Mouse (Mus musculus): Measurements from ENCODE around the gene Invs. TPM values are rescaled to one million over a fixed set of nuclear protein-coding genes. Genes with fewer than 3 reads are reported as not detected.

Gene Invs
- total and polyA plus RNA-seq, 3 experiments: 5.1 to 6.9 (median 5.7) TPM

DNA sequence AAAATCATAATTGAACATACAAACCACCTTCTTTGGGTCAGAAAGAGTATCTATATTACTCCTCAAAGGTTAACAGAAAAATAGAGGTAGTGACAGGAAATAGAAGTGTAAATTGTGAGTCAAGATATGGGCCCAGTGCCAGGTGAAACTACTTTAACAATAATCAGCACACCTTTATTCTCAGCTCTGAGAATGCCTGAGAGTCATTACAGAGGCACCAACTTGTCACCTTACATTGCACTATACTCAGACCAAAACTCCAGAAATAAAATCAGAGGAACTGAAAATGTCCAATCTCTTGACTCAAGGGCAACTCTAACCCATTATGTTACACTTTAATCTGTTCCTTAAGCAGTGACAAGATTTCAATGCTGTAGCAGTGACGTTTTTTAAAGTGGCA lies 11.4 kb upstream of the Invs start:
- dilution Hi-C loops (cut with MboI; ENCODE audit: extremely low pct_ligation_motif_present, extremely low pct_unique_long_range_greater_than_20kb, low sequenced_read_pairs) (no loop called here), in situ Hi-C loops (cut with MboI; ENCODE audit: low pct_ligation_motif_present, low pct_unique_long_range_greater_than_20kb, low sequenced_read_pairs) (no loop called here)
- no peak for DNase-seq (ENCODE audit: extremely low read depth)
- TF ChIP-seq E2F4 (IDR thresholded peaks at IDR 0.05; ENCODE audit: insufficient replicate concordance, low read depth, low read length): no peak
- no peak for TF ChIP-seq USF1 (IDR thresholded peaks at IDR 0.05; ENCODE audit: low read depth, low read length)
- no peak for TF ChIP-seq USF2 (conservative IDR thresholded peaks at IDR 0.05; ENCODE audit: low read depth, low read length)
- TF ChIP-seq BHLHE40 (IDR thresholded peaks at IDR 0.05; ENCODE audit: low read depth, low read length): peak; percentile 59
- no peak for TF ChIP-seq GABPA (IDR thresholded peaks at IDR 0.05; ENCODE audit: insufficient replicate concordance, low read depth, low read length)
- 0 out of 2 replicates have a peak, but pooled peaks have one; percentile 44 for TF ChIP-seq MAFK (IDR thresholded peaks at IDR 0.05; ENCODE audit: insufficient replicate concordance, low read length)
- peak; percentile 84 for TF ChIP-seq JUND (conservative IDR thresholded peaks at IDR 0.05; ENCODE audit: low read depth, low read length)
- peak; percentile 43; the same call in 1 of the 2 replicates for TF ChIP-seq ETS1 (conservative IDR thresholded peaks at IDR 0.05; ENCODE audit: low read depth, low read length)
- TF ChIP-seq KAT2A (IDR thresholded peaks at IDR 0.05; ENCODE audit: insufficient replicate concordance, low read length): no peak
- TF ChIP-seq UBTF (IDR thresholded peaks at IDR 0.05; ENCODE audit: low read depth, low read length): no peak
- TF ChIP-seq JUN (IDR thresholded peaks at IDR 0.05; ENCODE audit: insufficient read depth, low read depth, low read length): peak; percentile 55; the same call in 1 of the 2 replicates
- TF ChIP-seq MXI1 (IDR thresholded peaks at IDR 0.05; ENCODE audit: low read depth, low read length): no peak
- peak; percentile 93 for TF ChIP-seq IRF4 (IDR thresholded peaks at IDR 0.05; ENCODE audit: low read depth, low read length)
- 0 out of 2 replicates have a peak, but pooled peaks have one; percentile 2 for TF ChIP-seq SIN3A (IDR thresholded peaks at IDR 0.05; ENCODE audit: low read length)
- no peak for TF ChIP-seq CHD1 (IDR thresholded peaks at IDR 0.05; ENCODE audit: low read depth, low read length)
- no peak for TF ChIP-seq ZKSCAN1 (IDR thresholded peaks at IDR 0.05; ENCODE audit: borderline replicate concordance, low read depth, low read length)
- peak; percentile 96 for TF ChIP-seq MEF2A (IDR thresholded peaks at IDR 0.05; ENCODE audit: borderline replicate concordance, low read depth, low read length)
- TF ChIP-seq MYC (IDR thresholded peaks at IDR 0.05; ENCODE audit: low read depth, low read length): no peak
- no peak for TF ChIP-seq SMC3 (IDR thresholded peaks at IDR 0.05; ENCODE audit: low read depth, low read length)
- TF ChIP-seq EP300 (IDR thresholded peaks at IDR 0.05; ENCODE audit: low read length): peak; percentile 89
- TF ChIP-seq TCF12 (IDR thresholded peaks at IDR 0.05; ENCODE audit: low read depth, low read length): 0 out of 2 replicates have a peak, but pooled peaks have one; percentile 15
- TF ChIP-seq RAD21 (IDR thresholded peaks at IDR 0.05; ENCODE audit: low read depth, low read length): no peak
- TF ChIP-seq CHD2 (IDR thresholded peaks at IDR 0.05; ENCODE audit: low read length): 0 out of 2 replicates have a peak, but pooled peaks have one; percentile 33
- TF ChIP-seq ZC3H11A (IDR thresholded peaks at IDR 0.05; ENCODE audit: low read depth, low read length): no peak
- no peak for TF ChIP-seq ZNF384 (IDR thresholded peaks at IDR 0.05; ENCODE audit: low read depth, low read length)
- TF ChIP-seq ELF1 (IDR thresholded peaks at IDR 0.05; ENCODE audit: low read depth, low read length): no peak
- no peak for TF ChIP-seq POLR2AphosphoS2 (IDR thresholded peaks at IDR 0.05; ENCODE audit: low read depth, low read length)
- no peak; the same call in 1 of the 2 replicates for TF ChIP-seq RCOR1 (conservative IDR thresholded peaks at IDR 0.05; ENCODE audit: low read depth, low read length)
- no peaks in the 10 kb centered on the region for H3K27me3 ChIP-seq (replicated peaks)
- H3K4me2 ChIP-seq (ENCODE audit: insufficient read depth, low read depth, poor library complexity, severe bottlenecking): peak overlapping the region; percentile 71
- peaks cover 57% of the 10 kb centered on the region for H3K79me2 ChIP-seq (replicated peaks; ENCODE audit: control insufficient read depth, extremely low read depth, insufficient read depth, poor library complexity, severe bottlenecking)
- no peak overlapping the region for H3K27ac ChIP-seq (ENCODE audit: insufficient read depth, low read depth)
- no peak overlapping the region for H3K4me3 ChIP-seq (replicated peaks in 1 of 3; ENCODE audit: low read depth in 2 of 3, low read length in 2 of 3, poor library complexity in 1 of 3)
- H3K4me1 ChIP-seq (ENCODE audit: control insufficient read depth in 1 of 2, insufficient read depth in 2 of 2): peaks cover 14 to 91% of the 10 kb centered on the region in 2 experiments
- H3K9me3 ChIP-seq (replicated peaks; ENCODE audit: low read length): no peaks in the 10 kb centered on the region
- peaks cover 0 to 8% of the 10 kb centered on the region in 2 experiments for H3K36me3 ChIP-seq (replicated peaks in 1 of 2; ENCODE audit: control insufficient read depth in 1 of 2, insufficient read depth in 1 of 2, low read length in 1 of 2)
- no peak overlapping the region for H3K9ac ChIP-seq (ENCODE audit: insufficient read depth, low read depth)

Data from CH12.LX (cell line).